In the genomic region with DNA sequence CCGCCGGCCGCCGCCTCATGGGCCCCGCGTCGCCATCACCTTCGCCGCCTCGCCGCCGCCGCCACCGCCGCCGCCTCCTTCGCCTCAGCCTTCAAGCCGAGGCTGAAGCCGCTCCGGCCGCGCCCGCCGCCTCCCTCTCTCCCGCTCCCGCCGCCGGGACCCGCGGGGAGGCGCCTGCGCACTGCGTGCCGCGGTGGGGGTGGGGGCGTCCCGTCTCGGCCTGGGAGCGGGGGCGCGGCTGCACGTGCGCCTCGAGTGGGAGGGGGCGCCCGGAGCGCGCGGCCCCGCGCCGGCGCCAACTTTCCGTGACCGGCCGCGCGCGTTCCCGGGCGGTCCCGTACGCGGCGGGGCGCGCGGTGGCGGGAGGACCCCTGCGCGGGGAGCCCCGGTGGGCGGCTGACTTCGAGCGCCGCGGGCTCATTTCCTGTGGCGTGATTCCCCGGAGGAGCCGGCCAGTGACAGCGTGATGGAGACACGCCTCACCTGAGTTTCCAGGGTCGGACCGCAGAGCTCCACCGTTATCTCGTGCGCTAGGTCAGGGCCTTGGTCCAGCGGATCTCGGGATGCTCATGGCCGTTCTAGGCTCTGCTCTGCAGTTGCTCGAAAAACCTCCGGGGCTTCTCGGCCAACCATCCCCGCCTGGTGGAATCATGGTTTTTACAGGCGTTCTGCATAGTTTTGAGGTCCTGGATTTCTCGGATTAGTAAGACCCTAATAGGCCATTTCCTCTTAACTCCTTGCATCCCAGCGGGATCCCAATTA, we compare ENCODE assay signal across 7 mouse cellular contexts. TPM values are rescaled to one million over a fixed set of nuclear protein-coding genes. Genes with fewer than 3 reads are reported as not detected.
A peak's percentile ranks its signal among the peaks of the same experiment; 100 is the strongest.
DNase-seq lines count a peak whose midpoint lies in the region; ATAC-seq lines count a peak whose summit lies in the region.

A gene (minus strand): TSS at position 680 of the 762 bp plus-strand sequence.

- no peaks in the 10 kb centered on the region for H3K9me3 ChIP-seq in forebrain, embryonic 16.5 days (ENCODE audit: control insufficient read depth, low read length)
- no peaks in the 10 kb centered on the region for H3K9me3 ChIP-seq in midbrain, embryonic 10.5 days (replicated peaks)
- H3K9me3 ChIP-seq in stomach, embryonic 16.5 days (replicated peaks; ENCODE audit: control insufficient read depth, low read length): no peaks in the 10 kb centered on the region

- peak; percentile 4 for DNase-seq in T-cell, adult 2 months (ENCODE audit: low spot score)
- peak; percentile 26 for DNase-seq in cerebellum, adult 11-12 months
- peak; percentile 87 for DNase-seq in heart, postnatal 4 days
- DNase-seq in left cerebral cortex, postnatal 14 days (ENCODE audit: low spot score in 2 of 2): peak in 1 of 2 experiments; percentile 59
- DNase-seq in midbrain, embryonic 10.5 days (ENCODE audit: low spot score): peak; percentile 80

- H3K27me3 ChIP-seq in forebrain, embryonic 16.5 days (replicated peaks; ENCODE audit: control insufficient read depth, insufficient read depth, low read length): peaks cover 6% of the 10 kb centered on the region; the same call in 1 of the 2 replicates
- H3K27me3 ChIP-seq in midbrain, embryonic 10.5 days (ENCODE audit: low read depth, poor library complexity, severe bottlenecking): peaks cover 16% of the 10 kb centered on the region
- H3K27me3 ChIP-seq in stomach, embryonic 16.5 days (ENCODE audit: control insufficient read depth, insufficient read depth, low read length): no peaks in the 10 kb centered on the region

- H3K36me3 ChIP-seq in forebrain, embryonic 16.5 days (ENCODE audit: control insufficient read depth, insufficient read depth): no peaks in the 10 kb centered on the region
- H3K36me3 ChIP-seq in midbrain, embryonic 10.5 days: no peaks in the 10 kb centered on the region
- H3K36me3 ChIP-seq in stomach, embryonic 16.5 days (ENCODE audit: control insufficient read depth, insufficient read depth, low read length): no peaks in the 10 kb centered on the region

- under 1% methylated on average over 50 of the region's 97 CpGs for WGBS in forebrain, embryonic 16.5 days
- under 1% methylated on average over 66 of the region's 97 CpGs for WGBS in midbrain, embryonic 10.5 days
- under 1% methylated on average over 69 of the region's 97 CpGs for WGBS in stomach, embryonic 16.5 days

- intact Hi-C loops in left cerebral cortex, postnatal 14 days (cut with DNase I): loop anchor here (5.0 kb wide), 1 partner anchor 37 kb away; no protein-coding TSS in a partner anchor

- peak within 1 kb of the TSS; percentile 62 for H3K4me2 ChIP-seq in forebrain, embryonic 16.5 days (ENCODE audit: low read length)
- peak within 1 kb of the TSS; percentile 83 for H3K4me2 ChIP-seq in stomach, embryonic 16.5 days (ENCODE audit: low read depth, low read length)

- ATAC-seq in forebrain, embryonic 16.5 days: peak; percentile 90
- ATAC-seq in stomach, embryonic 16.5 days (ENCODE audit: insufficient read depth, low FRiP score): peak; percentile 89

- H3K4me1 ChIP-seq in forebrain, embryonic 16.5 days (replicated peaks; ENCODE audit: control insufficient read depth, insufficient read depth, low read length): peaks cover 22% of the 10 kb centered on the region
- peaks cover 43% of the 10 kb centered on the region for H3K4me1 ChIP-seq in midbrain, embryonic 10.5 days
- peaks cover 14% of the 10 kb centered on the region for H3K4me1 ChIP-seq in stomach, embryonic 16.5 days (ENCODE audit: control insufficient read depth, insufficient read depth, low read length)

- peak within 1 kb of the TSS; percentile 94 for H3K9ac ChIP-seq in forebrain, embryonic 16.5 days (replicated peaks; ENCODE audit: low read depth, low read length)
- H3K9ac ChIP-seq in stomach, embryonic 16.5 days (ENCODE audit: low read length): peak within 1 kb of the TSS; percentile 96

- peak within 1 kb of the TSS; percentile 91 for H3K27ac ChIP-seq in forebrain, embryonic 16.5 days (ENCODE audit: low read length)
- peak within 1 kb of the TSS; percentile 99 for H3K27ac ChIP-seq in midbrain, embryonic 10.5 days (replicated peaks)
- H3K27ac ChIP-seq in stomach, embryonic 16.5 days (ENCODE audit: low read length): peak within 1 kb of the TSS; percentile 97

- H3K4me3 ChIP-seq in forebrain, embryonic 16.5 days (replicated peaks; ENCODE audit: low read length): peak within 1 kb of the TSS; percentile 88
- peak within 1 kb of the TSS; percentile 95 for H3K4me3 ChIP-seq in midbrain, embryonic 10.5 days
- H3K4me3 ChIP-seq in stomach, embryonic 16.5 days (replicated peaks; ENCODE audit: low read length): peak within 1 kb of the TSS; percentile 70

RNA-seq across cellular contexts. Expression of the gene that starts here (rescaled TPM):
- polyA plus RNA-seq in forebrain, embryonic 16.5 days (2015; fragmentation: Nextera tagmentation; extraction: Ambion mirVana): 41.9 and 47.9 TPM in 2 replicates
- total RNA-seq in heart, postnatal 4 days (2021): 10 to 100 TPM; 78.3 to 83.0 TPM
- 10 to 100 TPM; 12.9 to 13.0 TPM for total RNA-seq in left cerebral cortex, postnatal 14 days (2021)
- 81.1 and 84.0 TPM in 2 replicates for polyA plus RNA-seq in midbrain, embryonic 10.5 days (2016; fragmentation: Nextera tagmentation; extraction: Ambion mirVana)
- polyA plus RNA-seq in stomach, embryonic 16.5 days (2015; fragmentation: Nextera tagmentation; extraction: Ambion mirVana): 30.1 and 38.5 TPM in 2 replicates

Comparison
In these comparisons a context has a peak if more than half of its experiments do, and no peak if none do; other contexts are left out.
1. RNA of the gene that starts here (total RNA-seq): 78.3 to 83.0 TPM in heart, postnatal 4 days; 12.9 to 13.0 TPM in left cerebral cortex, postnatal 14 days; every median in the first group is over 4 times any median in the second.
2. Peak in every context shown above with its lines, with median percentiles within 50 percentile points of each other: H3K27ac ChIP-seq and H3K4me3 ChIP-seq.